Mouse (Mus musculus): ENCODE results near the gene Emc10.

DNA sequence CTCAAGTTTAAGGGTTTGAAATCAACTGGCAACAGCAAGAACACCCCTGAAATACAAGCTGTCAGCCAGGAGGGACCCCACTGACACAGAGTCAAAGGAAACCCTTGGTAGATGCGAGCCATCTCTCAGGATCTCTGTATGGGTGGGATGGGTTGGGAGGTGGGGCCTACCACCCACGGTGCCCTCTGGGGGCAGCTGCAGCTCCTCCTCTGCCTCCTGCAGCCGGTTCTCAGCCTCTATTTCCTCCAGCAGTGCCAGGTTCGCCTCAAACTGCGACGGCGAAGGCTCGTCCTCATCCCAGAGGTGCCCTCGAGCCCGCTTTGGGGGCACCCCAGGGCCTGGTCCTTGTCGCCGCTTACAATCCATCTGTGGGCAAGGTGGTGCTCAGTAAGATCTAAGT, 46.7 kb upstream of the Emc10 start:
- TF ChIP-seq CTCF (IDR thresholded peaks at IDR 0.05; ENCODE audit: borderline replicate concordance, insufficient read depth, low read length) (no peak), POLR2A (IDR thresholded peaks at IDR 0.05; ENCODE audit: low read depth, low read length) (no peak)

Measured in embryonic fibroblast, embryonic 13.5 days (primary cell).